Mouse (Mus musculus) embryonic facial prominence, embryonic 14.5 days (tissue): ENCODE results near the gene Dffa. TPM values are rescaled to one million over a fixed set of nuclear protein-coding genes. Genes with fewer than 3 reads are reported as not detected.

Experiments used
- ATAC-seq: fragments of 200-750 bp; cut with Nextera tagmentation; 2 replicates; pipeline ENCODE4 v1.8.0; 2017; ENCODE audit warnings: low read depth, moderate number of reproducible peaks, moderate TSS enrichment
- DNase-seq: peaks from one replicate; pipeline ENCODE4 v3.0.0-alpha.2; 2015; ENCODE audit warnings: low spot score
- H3K27ac ChIP-seq: fragments of 300-500 bp; sonication (generic); replicated peaks from 2 replicates; pipeline ENCODE4 v1.5.1; 2014; ENCODE audit warnings: low read depth, mild to moderate bottlenecking, low read length, moderate library complexity
- H3K27me3 ChIP-seq: fragments of 300-500 bp; sonication (generic); replicated peaks from 2 replicates; pipeline ENCODE4 v1.6.1; 2014; ENCODE audit warnings: low read length; ENCODE audit not compliant: control insufficient read depth, insufficient read depth
- H3K36me3 ChIP-seq: fragments of 300-500 bp; sonication (generic); 2 replicates; pipeline ENCODE4 v1.6.1; 2014; ENCODE audit warnings: low read length, mixed read lengths; ENCODE audit not compliant: control insufficient read depth, insufficient read depth
- H3K4me1 ChIP-seq: fragments of 300-500 bp; sonication (generic); 2 replicates; pipeline ENCODE4 v1.6.1; 2014; ENCODE audit warnings: antibody characterized with exemption, low read length; ENCODE audit not compliant: control insufficient read depth, insufficient read depth
- H3K4me2 ChIP-seq: fragments of 300-500 bp; sonication (generic); 2 replicates; pipeline ENCODE4 v1.6.1; 2014; ENCODE audit warnings: low read depth, mild to moderate bottlenecking, low read length, moderate library complexity, mixed read lengths
- H3K4me3 ChIP-seq: fragments of 300-500 bp; sonication (generic); 2 replicates; pipeline ENCODE4 v1.5.1; 2014; ENCODE audit warnings: low read depth, mild to moderate bottlenecking, low read length
- H3K9ac ChIP-seq: fragments of 300-500 bp; sonication (generic); 2 replicates; pipeline ENCODE4 v1.6.1; 2014; ENCODE audit warnings: low read depth, mild to moderate bottlenecking, low read length, moderate library complexity, mixed read lengths
- H3K9me3 ChIP-seq: fragments of 300-500 bp; sonication (generic); 2 replicates; pipeline ENCODE4 v1.6.1; 2016; ENCODE audit warnings: low read length; ENCODE audit not compliant: control insufficient read depth
- WGBS: fragments of 180-500 bp; shearing (Covaris S2); extraction: QIAGEN DNeasy Blood & Tissue Kit; methylation state at CpG from one replicate; pipeline ENCODE4 v1.1.7; 2014; 5-methylcytosine and 5-hydroxymethylcytosine counted together
- polyA plus RNA-seq: library from polyadenylated mRNA; unstranded; fragments of >200 nt; fragmentation: Nextera tagmentation; extraction: Ambion mirVana; gene quantifications from 2 replicates; pipeline ENCODE4 v1.2.1, GENCODE M21; 2014

Dffa gene
- polyA plus RNA-seq, 1 experiment from 2014 or later, result 24.3 TPM

DNA sequence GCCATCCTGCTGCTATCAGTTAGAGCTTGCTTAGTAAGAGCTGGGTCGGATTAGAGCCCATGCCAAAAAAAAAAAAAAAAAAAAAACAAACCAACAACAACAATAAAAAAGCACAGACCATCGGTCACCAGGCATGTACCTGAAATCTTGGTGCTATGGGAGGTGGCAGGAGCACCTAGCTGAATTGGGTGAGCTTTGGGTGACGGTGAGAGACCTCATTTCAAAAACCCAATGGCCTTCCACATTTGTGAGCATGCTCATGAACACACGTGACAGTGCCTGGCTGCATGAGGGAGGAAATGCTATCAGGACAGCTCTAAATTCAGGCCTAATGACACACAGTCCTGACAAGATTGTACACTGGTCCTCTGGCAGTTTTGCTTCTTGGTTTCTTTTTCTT is 44.1 kb downstream of the Dffa start:
- peaks cover 7% of the 10 kb centered on the region; the same call in 1 of the 2 replicates for H3K4me1 ChIP-seq
- H3K27ac ChIP-seq, result no peak overlapping the region
- 66% methylated on average over 4 of the region's 4 CpGs for WGBS
- no peaks in the 10 kb centered on the region for H3K27me3 ChIP-seq
- H3K36me3 ChIP-seq, result peaks cover 38% of the 10 kb centered on the region
- H3K4me2 ChIP-seq, result no peak overlapping the region
- no peak overlapping the region for H3K4me3 ChIP-seq
- DNase-seq (no peak), ATAC-seq (no peak)
- H3K9ac ChIP-seq, result no peak overlapping the region
- no peaks in the 10 kb centered on the region for H3K9me3 ChIP-seq

- H3K9me3 ChIP-seq, result no peaks in the 10 kb centered on the region
- no peak for ATAC-seq
- no peaks in the 10 kb centered on the region for H3K27me3 ChIP-seq
- peaks cover 7% of the 10 kb centered on the region; the same call in 1 of the 2 replicates for H3K4me1 ChIP-seq
- H3K4me2 ChIP-seq, result no peak overlapping the region
- H3K4me3 ChIP-seq, result no peak overlapping the region
- no peak overlapping the region for H3K9ac ChIP-seq
- DNase-seq, result no peak
- H3K27ac ChIP-seq, result no peak overlapping the region
- WGBS, result 71% methylated on average over 9 of the region's 9 CpGs
- H3K36me3 ChIP-seq, result peaks cover 49% of the 10 kb centered on the region
These were observed 45.2 kb downstream of the Dffa start for GRCm38 (mm10) chr4:149149196-149149595.

GRCm38 (mm10) chr4:149149611-149150010 is 45.7 kb downstream of the Dffa start:
- H3K4me2 ChIP-seq, result no peak overlapping the region
- ATAC-seq, result no peak
- no peak for DNase-seq
- H3K9me3 ChIP-seq, result no peaks in the 10 kb centered on the region
- H3K36me3 ChIP-seq, result peaks cover 53% of the 10 kb centered on the region
- peaks cover 7% of the 10 kb centered on the region; the same call in 1 of the 2 replicates for H3K4me1 ChIP-seq
- no peaks in the 10 kb centered on the region for H3K27me3 ChIP-seq
- H3K9ac ChIP-seq, result no peak overlapping the region
- H3K27ac ChIP-seq, result no peak overlapping the region
- H3K4me3 ChIP-seq, result no peak overlapping the region
- WGBS, result 56% methylated on average over 7 of the region's 7 CpGs

GRCm38 (mm10) chr4:149150256-149150655 is 46.3 kb downstream of the Dffa start:
- H3K4me1 ChIP-seq, result peaks cover 7% of the 10 kb centered on the region; the same call in 1 of the 2 replicates
- DNase-seq (no peak), ATAC-seq (no peak)
- no peaks in the 10 kb centered on the region for H3K9me3 ChIP-seq
- 76% methylated on average over 11 of the region's 11 CpGs for WGBS
- H3K4me3 ChIP-seq, result no peak overlapping the region
- H3K36me3 ChIP-seq, result peaks cover 60% of the 10 kb centered on the region
- H3K27ac ChIP-seq, result no peak overlapping the region
- no peak overlapping the region for H3K4me2 ChIP-seq
- H3K27me3 ChIP-seq, result no peaks in the 10 kb centered on the region
- no peak overlapping the region for H3K9ac ChIP-seq

DNA sequence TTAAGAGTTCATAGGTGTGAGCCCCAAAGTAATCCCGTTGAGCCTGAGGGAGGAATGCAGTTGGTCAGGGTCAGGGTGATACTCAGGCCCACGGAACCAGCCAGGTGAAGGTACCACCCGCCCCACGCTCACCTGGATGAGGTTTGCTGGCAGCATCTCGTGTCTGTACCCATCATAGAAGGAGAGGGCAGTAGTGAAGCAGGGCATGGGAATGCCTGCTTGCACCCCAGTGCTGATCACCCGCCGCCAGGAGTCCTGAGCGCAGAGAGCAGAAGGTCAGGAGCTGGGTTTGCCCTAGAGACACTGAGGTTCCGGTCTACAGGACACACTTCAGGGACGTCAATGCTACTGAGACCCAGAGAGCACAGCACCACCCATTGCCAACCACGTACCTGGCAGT is 46.8 kb downstream of the Dffa start:
- 92% methylated on average over 11 of the region's 11 CpGs for WGBS

GRCm38 (mm10) chr4:149154859-149155258 is 50.9 kb downstream of the Dffa start:
- Histone ChIP-seq H3K9me3 (no peaks in the 10 kb centered on the region), H3K4me2 (no peak overlapping the region), H3K4me3 (no peak overlapping the region), H3K4me1 (no peaks in the 10 kb centered on the region), H3K27ac (no peak overlapping the region), H3K27me3 (no peaks in the 10 kb centered on the region), H3K36me3 (peaks cover 99% of the 10 kb centered on the region), H3K9ac (no peak overlapping the region)
- DNase-seq, result no peak
- ATAC-seq, result no peak
- WGBS, result 99% methylated on average over 7 of the region's 7 CpGs

More for the DNA sequence above, 46.8 kb downstream of the Dffa start:
- Histone ChIP-seq H3K4me3 (no peak overlapping the region), H3K36me3 (peaks cover 65% of the 10 kb centered on the region), H3K9me3 (no peaks in the 10 kb centered on the region), H3K9ac (no peak overlapping the region), H3K4me2 (no peak overlapping the region), H3K27me3 (no peaks in the 10 kb centered on the region), H3K27ac (no peak overlapping the region), H3K4me1 (peaks cover 7% of the 10 kb centered on the region; the same call in 1 of the 2 replicates)
- ATAC-seq (no peak), DNase-seq (no peak)

- Histone ChIP-seq H3K4me1 (no peaks in the 10 kb centered on the region), H3K36me3 (peaks cover 99% of the 10 kb centered on the region), H3K4me2 (no peak overlapping the region), H3K9ac (no peak overlapping the region), H3K4me3 (no peak overlapping the region), H3K9me3 (no peaks in the 10 kb centered on the region), H3K27ac (no peak overlapping the region), H3K27me3 (no peaks in the 10 kb centered on the region)
- 92% methylated on average over 6 of the region's 6 CpGs for WGBS
- DNase-seq (no peak), ATAC-seq (no peak)
These were observed 51.8 kb downstream of the Dffa start for GRCm38 (mm10) chr4:149155711-149156110.

DNA sequence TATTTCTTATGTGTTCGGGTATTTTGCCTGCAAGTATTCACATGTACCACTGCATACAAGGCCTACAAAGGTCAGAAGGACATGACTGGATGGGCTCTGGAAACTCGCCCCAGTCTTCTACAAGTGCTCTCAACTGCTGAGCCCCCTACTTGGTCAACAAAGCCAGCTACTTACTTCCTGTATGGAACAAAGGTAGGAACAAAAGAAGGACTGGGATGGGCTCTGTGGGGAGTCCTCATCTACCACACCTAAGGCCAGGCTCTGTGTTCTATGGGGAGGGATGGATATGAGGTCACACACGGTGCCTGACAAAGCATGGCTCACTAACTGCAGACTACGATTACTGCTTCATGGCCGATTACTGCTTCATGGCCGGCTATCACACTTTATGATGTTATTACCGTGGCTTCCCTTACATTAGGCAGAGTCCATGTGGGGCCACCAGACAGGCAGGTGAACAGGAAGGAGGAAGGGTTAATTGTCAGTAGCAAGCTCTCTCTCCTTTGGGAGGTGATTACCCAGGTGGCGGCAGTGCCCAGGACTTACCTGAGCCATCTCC is 53.5 kb downstream of the Dffa start:
- 89% methylated on average over 8 of the region's 8 CpGs for WGBS
- DNase-seq (no peak), ATAC-seq (no peak)
- H3K4me2 ChIP-seq, result no peak overlapping the region
- H3K36me3 ChIP-seq, result peaks cover 97% of the 10 kb centered on the region
- no peak overlapping the region for H3K27ac ChIP-seq
- H3K9ac ChIP-seq, result no peak overlapping the region
- H3K4me1 ChIP-seq, result no peaks in the 10 kb centered on the region
- no peak overlapping the region for H3K4me3 ChIP-seq
- no peaks in the 10 kb centered on the region for H3K27me3 ChIP-seq
- no peaks in the 10 kb centered on the region for H3K9me3 ChIP-seq

DNA sequence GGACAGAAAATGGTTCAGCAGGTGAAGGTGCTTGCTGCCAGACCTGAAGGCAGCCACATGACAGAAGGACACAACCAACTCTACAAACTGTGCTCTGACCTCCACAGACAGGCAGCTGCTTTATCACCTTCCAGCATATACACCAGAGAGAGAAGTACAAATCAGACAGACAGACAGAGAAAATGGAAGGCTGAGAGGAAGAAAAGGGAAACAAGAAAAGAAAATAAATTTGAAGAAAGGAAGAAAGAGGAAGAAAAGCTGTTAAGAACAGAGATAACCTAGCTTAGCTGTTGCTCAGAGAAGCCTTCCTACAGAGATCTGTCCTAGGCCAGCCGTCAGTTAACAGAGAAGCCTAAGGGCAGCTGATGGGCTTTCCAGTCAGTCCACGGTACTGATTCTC is 55.3 kb downstream of the Dffa start:
- H3K4me1 ChIP-seq, result no peaks in the 10 kb centered on the region
- H3K27ac ChIP-seq, result no peak overlapping the region
- H3K27me3 ChIP-seq, result no peaks in the 10 kb centered on the region
- H3K9me3 ChIP-seq, result no peaks in the 10 kb centered on the region
- H3K4me3 ChIP-seq, result no peak overlapping the region
- peaks cover 97% of the 10 kb centered on the region for H3K36me3 ChIP-seq
- H3K4me2 ChIP-seq, result no peak overlapping the region
- ATAC-seq (no peak), DNase-seq (no peak)
- no peak overlapping the region for H3K9ac ChIP-seq
- WGBS, result 90% methylated on average over 2 of the region's 2 CpGs
